Mouse (Mus musculus) stomach, embryonic 16.5 days (tissue): ENCODE results near the gene Ccdc84. TPM values are rescaled to one million over a fixed set of nuclear protein-coding genes. Genes with fewer than 3 reads are reported as not detected.

Source experiments
- microRNA-seq: library from miRNA; unstranded; fragments of <30 nt; microRNA quantifications from one replicate; pipeline ENCODE4, GENCODE M21; 2016
- polyA plus RNA-seq: library from polyadenylated mRNA; unstranded; fragments of >200 nt; fragmentation: Nextera tagmentation; extraction: Ambion mirVana; gene quantifications from 2 replicates; pipeline ENCODE4 v1.2.1, GENCODE M21; 2015

Ccdc84 gene
- polyA plus RNA-seq, 1 experiment from 2014 or later, result 27.6 TPM

Small RNAs within 50 kb of the gene (microRNA-seq; reads per million reads assigned to microRNA genes)
- not detected for gene Mir7085

Other genes with a start within 250 kb of the Ccdc84 start
- 12.5 and 14.0 TPM in 2 replicates for gene Cbl, start 184.5 kb downstream of the Ccdc84 start, polyA plus RNA-seq
- 0.19 and 0.55 TPM in 2 replicates for gene Ccdc153, start 177.9 kb downstream of the Ccdc84 start, polyA plus RNA-seq
- gene Pdzd3, start 167.1 kb downstream of the Ccdc84 start, polyA plus RNA-seq, result 1.3 and 2.4 TPM in 2 replicates
- 11.4 and 13.7 TPM in 2 replicates for gene Nlrx1, start 150.0 kb downstream of the Ccdc84 start, polyA plus RNA-seq
- 5.2 and 5.3 TPM in 2 replicates for gene Abcg4, start 130.0 kb downstream of the Ccdc84 start, polyA plus RNA-seq
- gene Hinfp, start 112.9 kb downstream of the Ccdc84 start, polyA plus RNA-seq, result 21.2 and 23.6 TPM in 2 replicates
- 6.7 and 8.0 TPM in 2 replicates for gene C2cd2l, start 98.3 kb downstream of the Ccdc84 start, polyA plus RNA-seq
- gene Dpagt1, start 92.5 kb downstream of the Ccdc84 start, polyA plus RNA-seq, result 32.0 and 40.6 TPM in 2 replicates
- 203 and 218 TPM in 2 replicates for gene H2afx, start 83.9 kb downstream of the Ccdc84 start, polyA plus RNA-seq
- 162 and 170 TPM in 2 replicates for gene Hmbs, start 74.3 kb downstream of the Ccdc84 start, polyA plus RNA-seq
- 30.0 and 31.6 TPM in 2 replicates for gene Vps11, start 56.9 kb downstream of the Ccdc84 start, polyA plus RNA-seq
- 33.8 and 41.3 TPM in 2 replicates for gene Hyou1, start 39.1 kb downstream of the Ccdc84 start, polyA plus RNA-seq
- 34.4 and 35.6 TPM in 2 replicates for gene Slc37a4, start 21.7 kb downstream of the Ccdc84 start, polyA plus RNA-seq
- gene Rps25, start 11.4 kb downstream of the Ccdc84 start, polyA plus RNA-seq, result 1,506 and 1,598 TPM in 2 replicates
- gene Trappc4, start 11.0 kb downstream of the Ccdc84 start, polyA plus RNA-seq, result 112 and 116 TPM in 2 replicates
- gene Foxr1, start 22.6 kb upstream of the Ccdc84 start, polyA plus RNA-seq, result not detected in 2 replicates
- 31.1 and 39.0 TPM in 2 replicates for gene Upk2, start 36.4 kb upstream of the Ccdc84 start, polyA plus RNA-seq
- gene Bcl9l, start 64.3 kb upstream of the Ccdc84 start, polyA plus RNA-seq, result 9.0 and 10.6 TPM in 2 replicates
- 0.34 and 0.49 TPM in 2 replicates for gene Cxcr5, start 143.3 kb upstream of the Ccdc84 start, polyA plus RNA-seq
- gene Ddx6, start 186.3 kb upstream of the Ccdc84 start, polyA plus RNA-seq, result 10.6 and 11.5 TPM in 2 replicates